Mouse (Mus musculus): Measurements from ENCODE around the gene Spata31d1d. TPM values are rescaled to one million over a fixed set of nuclear protein-coding genes. Genes with fewer than 3 reads are reported as not detected.
"Not testable (repeated sequence)": the region's sequence is repeated elsewhere in the genome, so short reads cannot be mapped to it uniquely, and the experiment has no call there.

The Spata31d1d gene
- polyA plus RNA-seq, 1 experiment from 2014 or later, result not detected

- WGBS, result 98% methylated on average over 7 of the region's 7 CpGs
- Histone ChIP-seq H3K4me2 (replicated peaks) (no peak overlapping the region), H3K9me3 (no peaks in the 10 kb centered on the region), H3K27ac (no peak overlapping the region), H3K27me3 (no peaks in the 10 kb centered on the region), H3K9ac (replicated peaks) (no peak overlapping the region), H3K4me3 (replicated peaks) (no peak overlapping the region), H3K36me3 (peaks cover 60% of the 10 kb centered on the region), H3K4me1 (replicated peaks) (no peaks in the 10 kb centered on the region)
- no peak for ATAC-seq
These were observed 25.4 kb upstream of the Spata31d1d start for GRCm38 (mm10) chr13:59756906-59757305.

DNA sequence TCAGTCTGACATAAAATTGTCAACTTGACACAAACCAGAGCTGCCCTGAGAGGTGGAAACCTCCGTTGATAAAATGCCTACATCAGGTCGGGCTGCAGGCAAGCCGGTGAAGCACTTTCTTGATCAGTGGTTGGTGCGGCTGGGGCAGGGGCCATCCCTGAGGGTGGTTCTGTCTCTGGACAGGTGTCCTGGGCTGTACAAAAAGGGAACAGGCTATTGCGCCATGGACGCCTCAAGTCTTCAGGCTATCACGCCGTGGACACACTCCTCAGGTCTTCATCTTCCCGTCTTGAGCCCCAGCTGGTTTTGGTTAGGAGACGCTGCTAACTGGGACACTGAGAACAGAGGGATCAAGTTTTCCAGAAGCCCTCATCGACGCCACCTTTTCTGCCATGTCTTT lies 18.8 kb upstream of the Spata31d1d start:
- Histone ChIP-seq H3K27ac (no peak overlapping the region), H3K36me3 (peaks cover 15% of the 10 kb centered on the region), H3K9me3 (no peaks in the 10 kb centered on the region), H3K4me3 (replicated peaks) (no peak overlapping the region), H3K9ac (replicated peaks) (no peak overlapping the region), H3K27me3 (no peaks in the 10 kb centered on the region), H3K4me1 (replicated peaks) (no peaks in the 10 kb centered on the region), H3K4me2 (replicated peaks) (no peak overlapping the region)
- ATAC-seq, result no peak
- WGBS, result 90% methylated on average over 12 of the region's 12 CpGs

GRCm38 (mm10) chr13:59746711-59747110 lies 15.2 kb upstream of the Spata31d1d start, which contains the start of gene 1700014D04Rik:
TSS of gene 1700014D04Rik (minus strand) at chr13:59746752.
- ATAC-seq, result no peak
- 77% methylated on average over 9 of the region's 9 CpGs for WGBS

GRCm38 (mm10) chr13:59746164-59746563 lies 14.6 kb upstream of the Spata31d1d start:
- no peak overlapping the region for H3K4me2 ChIP-seq (replicated peaks)
- H3K9ac ChIP-seq (replicated peaks), result no peak overlapping the region
- no peak overlapping the region for H3K4me3 ChIP-seq (replicated peaks)
- WGBS, result 78% methylated on average over 6 of the region's 6 CpGs
- no peak overlapping the region for H3K27ac ChIP-seq
- no peaks in the 10 kb centered on the region for H3K36me3 ChIP-seq
- H3K27me3 ChIP-seq, result no peaks in the 10 kb centered on the region
- H3K9me3 ChIP-seq, result no peaks in the 10 kb centered on the region
- ATAC-seq, result no peak
- H3K4me1 ChIP-seq (replicated peaks), result no peaks in the 10 kb centered on the region

More at GRCm38 (mm10) chr13:59746711-59747110, 15.2 kb upstream of the Spata31d1d start, which contains the start of gene 1700014D04Rik:
- H3K9me3 ChIP-seq, result no peaks in the 10 kb centered on the region
- H3K4me3 ChIP-seq (replicated peaks), result no peak within 1 kb of the TSS
- no peaks in the 10 kb centered on the region for H3K27me3 ChIP-seq
- no peaks in the 10 kb centered on the region for H3K36me3 ChIP-seq
- no peak within 1 kb of the TSS for H3K27ac ChIP-seq
- H3K9ac ChIP-seq (replicated peaks), result no peak within 1 kb of the TSS
- H3K4me1 ChIP-seq (replicated peaks), result no peaks in the 10 kb centered on the region
- H3K4me2 ChIP-seq (replicated peaks), result no peak within 1 kb of the TSS

GRCm38 (mm10) chr13:59745462-59745861 lies 13.9 kb upstream of the Spata31d1d start:
- WGBS, result 91% methylated on average over 6 of the region's 6 CpGs
- no peaks in the 10 kb centered on the region for H3K4me1 ChIP-seq (replicated peaks)
- H3K27ac ChIP-seq, result no peak overlapping the region
- no peaks in the 10 kb centered on the region for H3K36me3 ChIP-seq
- H3K9me3 ChIP-seq, result no peaks in the 10 kb centered on the region
- H3K9ac ChIP-seq (replicated peaks), result no peak overlapping the region
- H3K4me2 ChIP-seq (replicated peaks), result no peak overlapping the region
- no peak for ATAC-seq
- H3K27me3 ChIP-seq, result no peaks in the 10 kb centered on the region
- H3K4me3 ChIP-seq (replicated peaks), result no peak overlapping the region

- Histone ChIP-seq H3K27me3 (no peaks in the 10 kb centered on the region), H3K9me3 (no peaks in the 10 kb centered on the region), H3K9ac (replicated peaks) (no peak overlapping the region), H3K4me3 (replicated peaks) (no peak overlapping the region), H3K4me1 (replicated peaks) (no peaks in the 10 kb centered on the region), H3K36me3 (no peaks in the 10 kb centered on the region), H3K4me2 (replicated peaks) (no peak overlapping the region), H3K27ac (no peak overlapping the region)
- no peak for ATAC-seq
- WGBS, result 84% methylated on average over 10 of the region's 10 CpGs
These were observed 10.1 kb upstream of the Spata31d1d start for GRCm38 (mm10) chr13:59741697-59742096.

GRCm38 (mm10) chr13:59741096-59741495 lies 9.5 kb upstream of the Spata31d1d start:
- WGBS, result 92% methylated on average over 11 of the region's 11 CpGs
- Histone ChIP-seq H3K4me1 (replicated peaks) (no peaks in the 10 kb centered on the region), H3K9me3 (no peaks in the 10 kb centered on the region), H3K4me3 (replicated peaks) (no peak overlapping the region), H3K36me3 (no peaks in the 10 kb centered on the region), H3K4me2 (replicated peaks) (no peak overlapping the region), H3K9ac (replicated peaks) (no peak overlapping the region), H3K27ac (no peak overlapping the region), H3K27me3 (no peaks in the 10 kb centered on the region)
- no peak for ATAC-seq

DNA sequence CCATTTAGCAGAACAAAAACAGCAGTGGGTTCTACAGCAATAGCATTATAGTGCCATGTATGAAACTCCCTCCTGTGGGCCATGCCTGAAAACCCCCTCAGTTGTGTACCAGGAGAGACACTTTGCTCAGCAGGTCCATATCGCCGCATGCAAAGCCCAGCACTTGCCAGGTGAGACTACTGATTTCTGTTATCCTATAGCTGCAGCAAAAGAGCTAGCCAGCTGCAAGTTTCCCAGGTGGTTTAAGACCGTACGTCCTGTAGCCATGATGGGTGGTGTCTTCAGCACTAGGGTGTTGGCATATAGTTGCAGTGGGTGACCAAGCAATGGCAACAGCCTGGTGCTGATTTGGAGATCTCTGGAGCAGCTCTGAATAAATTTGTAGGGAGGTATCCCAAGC lies 7.8 kb upstream of the Spata31d1d start:
- H3K27me3 ChIP-seq, result no peaks in the 10 kb centered on the region
- no peaks in the 10 kb centered on the region for H3K9me3 ChIP-seq
- no peak overlapping the region for H3K4me2 ChIP-seq (replicated peaks)
- no peak for ATAC-seq
- WGBS, result 89% methylated on average over 4 of the region's 4 CpGs
- no peak overlapping the region for H3K4me3 ChIP-seq (replicated peaks)
- H3K36me3 ChIP-seq, result no peaks in the 10 kb centered on the region
- no peak overlapping the region for H3K27ac ChIP-seq
- H3K4me1 ChIP-seq (replicated peaks), result no peaks in the 10 kb centered on the region
- H3K9ac ChIP-seq (replicated peaks), result no peak overlapping the region

DNA sequence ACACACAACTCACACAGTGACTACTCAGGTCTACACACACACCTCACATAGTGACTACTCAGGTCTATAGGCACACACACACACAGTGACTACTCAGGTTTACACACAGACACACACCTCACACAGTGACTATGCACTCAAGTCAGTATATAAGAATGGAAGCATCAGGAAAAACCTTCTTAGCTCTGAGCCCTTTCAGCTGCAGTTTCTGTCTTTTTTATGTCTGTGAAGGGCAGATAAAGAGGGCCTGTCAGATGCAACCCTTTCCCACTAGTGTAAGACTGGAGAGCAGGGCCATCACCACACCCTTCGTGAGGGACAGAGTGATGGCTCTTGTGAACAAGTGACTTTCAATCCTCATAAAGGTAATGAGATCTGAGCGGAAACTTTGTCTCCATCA lies 6.9 kb upstream of the Spata31d1d start:
- no peak overlapping the region for H3K4me3 ChIP-seq (replicated peaks)
- WGBS, result 92% methylated on average over 2 of the region's 2 CpGs
- H3K4me1 ChIP-seq (replicated peaks), result no peaks in the 10 kb centered on the region
- H3K27me3 ChIP-seq, result no peaks in the 10 kb centered on the region
- H3K9me3 ChIP-seq, result no peaks in the 10 kb centered on the region
- ATAC-seq, result no peak
- no peak overlapping the region for H3K27ac ChIP-seq
- no peak overlapping the region for H3K4me2 ChIP-seq (replicated peaks)
- H3K9ac ChIP-seq (replicated peaks), result no peak overlapping the region
- no peaks in the 10 kb centered on the region for H3K36me3 ChIP-seq

DNA sequence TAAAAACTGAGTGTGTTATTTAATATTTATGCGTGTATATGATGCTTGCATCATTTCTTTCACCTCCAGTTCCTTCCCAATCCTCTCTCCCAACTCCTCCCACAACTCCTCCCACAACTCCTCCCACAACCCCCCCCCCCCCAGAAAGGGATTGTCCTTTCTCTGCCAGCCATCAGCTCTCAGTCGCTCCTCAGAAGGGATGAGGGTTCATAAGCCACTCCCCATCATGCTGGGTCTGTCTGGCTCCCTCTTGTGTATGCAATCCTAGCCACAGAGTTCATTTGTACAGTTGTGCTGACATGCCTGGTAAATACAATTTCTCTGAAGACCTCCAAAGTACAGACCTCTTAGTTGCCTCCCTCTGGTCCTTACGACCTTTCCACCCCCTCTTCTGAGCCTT lies 3.6 kb upstream of the Spata31d1d start:
- Histone ChIP-seq H3K27ac (no peak overlapping the region), H3K4me1 (replicated peaks) (no peaks in the 10 kb centered on the region), H3K36me3 (no peaks in the 10 kb centered on the region), H3K9me3 (no peaks in the 10 kb centered on the region), H3K4me2 (replicated peaks) (no peak overlapping the region), H3K4me3 (replicated peaks) (no peak overlapping the region), H3K27me3 (no peaks in the 10 kb centered on the region), H3K9ac (replicated peaks) (no peak overlapping the region)
- WGBS, result 31% methylated on average over 3 of the region's 3 CpGs
- ATAC-seq, result peak; percentile 37; the same call in 1 of the 2 replicates

DNA sequence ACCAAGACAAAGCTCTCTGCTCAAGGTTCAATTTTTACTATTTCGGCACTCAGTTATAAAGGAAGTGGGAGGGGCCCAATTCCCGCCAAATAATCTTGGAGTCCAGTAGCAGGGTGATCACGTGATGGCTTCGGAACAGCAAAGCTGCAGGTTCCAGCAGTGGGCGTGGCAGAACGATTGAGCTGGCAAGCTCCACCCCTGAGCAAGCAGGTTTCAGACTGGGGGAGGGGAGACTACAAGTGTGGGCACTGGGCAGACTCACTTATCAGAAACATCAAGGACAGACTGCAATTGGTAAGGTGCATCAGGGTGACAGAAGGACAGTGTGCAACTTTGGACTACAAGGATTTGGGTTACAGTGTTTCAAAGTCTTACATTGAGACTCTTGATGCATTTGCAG lies 2.8 kb upstream of the Spata31d1d start:
- not testable (repeated sequence) for H3K27ac ChIP-seq; H3K27me3 ChIP-seq; H3K4me3 ChIP-seq (replicated peaks); H3K4me1 ChIP-seq (replicated peaks); H3K4me2 ChIP-seq (replicated peaks); H3K9ac ChIP-seq (replicated peaks); H3K9me3 ChIP-seq; ATAC-seq; H3K36me3 ChIP-seq
- 37% methylated on average over 6 of the region's 6 CpGs for WGBS

DNA sequence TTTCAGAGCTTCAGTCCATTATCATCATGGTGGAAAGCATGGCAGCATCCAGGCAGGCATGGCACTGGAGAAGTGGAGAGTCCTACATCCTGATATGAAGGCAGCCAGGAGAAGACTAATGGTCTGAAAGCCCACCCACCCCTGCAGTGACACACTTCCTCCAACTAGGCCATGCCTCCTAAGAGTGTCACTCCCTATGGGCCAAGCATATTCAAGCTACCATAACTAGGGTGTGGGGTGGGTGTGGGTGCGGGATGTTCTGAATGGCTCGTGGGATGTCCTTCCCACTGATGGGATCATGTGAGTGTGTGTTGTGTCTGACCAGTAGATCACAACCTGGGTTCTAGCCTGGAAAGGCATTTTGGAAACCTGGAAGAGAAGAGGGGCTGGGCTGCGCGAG lies 2.4 kb upstream of the Spata31d1d start:
- H3K9ac ChIP-seq (replicated peaks), result no peak overlapping the region
- ATAC-seq, result no peak
- 76% methylated on average over 4 of the region's 4 CpGs for WGBS
- no peak overlapping the region for H3K4me3 ChIP-seq (replicated peaks)
- no peak overlapping the region for H3K27ac ChIP-seq
- no peaks in the 10 kb centered on the region for H3K36me3 ChIP-seq
- H3K27me3 ChIP-seq, result no peaks in the 10 kb centered on the region
- H3K4me2 ChIP-seq (replicated peaks), result no peak overlapping the region
- no peaks in the 10 kb centered on the region for H3K4me1 ChIP-seq (replicated peaks)
- H3K9me3 ChIP-seq, result no peaks in the 10 kb centered on the region

GRCm38 (mm10) chr13:59728378-59729093 lies 3.0 kb downstream of the Spata31d1d start:
- peaks cover 9% of the 10 kb centered on the region for H3K27me3 ChIP-seq
- 24% methylated on average over 7 of the region's 7 CpGs for WGBS
- no peak overlapping the region for H3K4me2 ChIP-seq (replicated peaks)
- H3K9ac ChIP-seq (replicated peaks), result no peak overlapping the region
- peaks cover 8% of the 10 kb centered on the region for H3K4me1 ChIP-seq (replicated peaks)
- no peaks in the 10 kb centered on the region for H3K36me3 ChIP-seq
- no peak overlapping the region for H3K27ac ChIP-seq
- no peaks in the 10 kb centered on the region for H3K9me3 ChIP-seq
- ATAC-seq, result peak; percentile 90
- no peak overlapping the region for H3K4me3 ChIP-seq (replicated peaks)

Measured in midbrain, embryonic 13.5 days (tissue).